In the genomic region with DNA sequence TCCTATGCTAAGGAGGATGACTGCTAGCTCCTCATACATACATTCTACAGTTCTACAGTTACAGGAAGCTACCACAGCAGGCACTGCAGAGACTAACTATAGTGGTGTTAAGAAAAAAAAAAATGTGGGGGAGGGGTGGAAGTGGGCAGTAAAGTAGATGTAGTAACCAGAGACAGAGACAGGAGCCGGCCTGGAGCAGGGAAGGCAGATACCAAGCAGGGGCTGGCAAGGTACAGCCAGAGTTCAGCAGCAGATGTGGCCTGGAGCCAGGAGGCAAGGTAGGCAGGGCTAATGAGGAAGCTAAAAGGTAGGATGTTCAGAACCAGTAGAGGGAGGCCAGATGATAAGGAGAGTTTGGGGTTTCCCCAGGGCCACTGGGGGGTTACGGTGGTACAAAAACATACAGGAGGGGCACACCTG, we compare ENCODE assay signal across 10 mouse cellular contexts. TPM values are rescaled to one million over a fixed set of nuclear protein-coding genes. Genes with fewer than 3 reads are reported as not detected.
A peak's percentile ranks its signal among the peaks of the same experiment; 100 is the strongest.
DNase-seq lines count a peak whose midpoint lies in the region; ATAC-seq and TF ChIP-seq lines count a peak whose summit lies in the region.
"Had no signal": no experiment of that assay in that cellular context is flagged by ENCODE, and none has a peak within 500 bp of the region (broad histone marks: within the 10 kb centered on the region; RNA-seq: fewer than 3 reads in every experiment).

No protein-coding gene starts in this region.

- no peaks in the 10 kb centered on the region for H3K9me3 ChIP-seq in megakaryocyte, embryonic 14.5 days
- H3K9me3 ChIP-seq: limb, embryonic 13.5 days had no signal

- TF ChIP-seq CTCF in cerebellum, adult 2 months (IDR thresholded peaks at IDR 0.05; ENCODE audit: borderline replicate concordance, insufficient read depth, low read depth, low read length) = no peak
- peak; percentile 13; the same call in 1 of the 2 replicates for TF ChIP-seq CTCF in layer of hippocampus, adult 2 months (conservative IDR thresholded peaks at IDR 0.05)

- peaks cover 30% of the 10 kb centered on the region for H3K4me1 ChIP-seq in cerebellum, adult 2 months (ENCODE audit: control insufficient read depth, insufficient read depth, low read length)
- H3K4me1 ChIP-seq in megakaryocyte, embryonic 14.5 days = peaks cover 58% of the 10 kb centered on the region

- TF ChIP-seq POLR2A in cerebellum, adult 2 months (IDR thresholded peaks at IDR 0.05; ENCODE audit: borderline replicate concordance, insufficient read depth, low read length) = no peak

- no peaks in the 10 kb centered on the region for H3K27me3 ChIP-seq in cerebellum, adult 2 months (ENCODE audit: control insufficient read depth, insufficient read depth, low read length)
- H3K27me3 ChIP-seq in megakaryocyte, embryonic 14.5 days (replicated peaks) = no peaks in the 10 kb centered on the region
- H3K27me3 ChIP-seq: limb, embryonic 13.5 days had no signal

- H3K36me3 ChIP-seq in megakaryocyte, embryonic 14.5 days (replicated peaks; ENCODE audit: low read length) = peaks cover 39% of the 10 kb centered on the region

- no peak for DNase-seq in cerebellum, adult 2 months
- DNase-seq in cerebellum, adult 8-10 months = no peak
- DNase-seq in layer of hippocampus, adult 2 months (ENCODE audit: low spot score in 2 of 2) = no peak
- DNase-seq in layer of hippocampus, adult 9-11 months = no peak
- DNase-seq in lung, postnatal 14 days = no peak

- H3K4me3 ChIP-seq in cerebellum, adult 2 months (replicated peaks; ENCODE audit: insufficient read depth, low read depth, low read length) = no peak overlapping the region
- H3K4me3 ChIP-seq in layer of hippocampus, adult 2 months = no peak overlapping the region
- H3K4me3 ChIP-seq in megakaryocyte, embryonic 14.5 days (replicated peaks) = peak overlapping the region; percentile 46
- H3K4me3 ChIP-seq: limb, embryonic 13.5 days had no signal

- 75% methylated on average over 2 of the region's 2 CpGs for WGBS in cerebellum, adult 2 months

- peak; percentile 70 for ATAC-seq in activated CD4-positive, CD25-positive, alpha-beta regulatory T cell, adult 4 months
- no peak for ATAC-seq in monocyte, adult 5-6 weeks (replicated peaks; ENCODE audit: insufficient number of reproducible peaks, low FRiP score, low TSS enrichment, poor library complexity, severe bottlenecking)
- ATAC-seq: midbrain, embryonic 16.5 days had no signal

- peak overlapping the region; percentile 84; the same call in 1 of the 2 replicates for H3K27ac ChIP-seq in cerebellum, adult 2 months (ENCODE audit: insufficient read depth, low read length)
- H3K27ac ChIP-seq in layer of hippocampus, adult 2 months = peak overlapping the region; percentile 96

RNA-seq across cellular contexts. Expression of a gene that starts 36.6 kb away (rescaled TPM):
- 5.7 and 5.9 TPM in 2 replicates for polyA plus RNA-seq in cerebellum, adult 2 months (2012; rRNA removed)
- total RNA-seq in layer of hippocampus, adult 2 months (2021) = 1 to 10 TPM; 8.9 to 9.7 TPM
- 10 to 100 TPM; 30.4 to 37.0 TPM for polyA plus RNA-seq in activated CD4-positive, CD25-positive, alpha-beta regulatory T cell, adult 4 months (2017; shearing (Covaris generic))
- polyA plus RNA-seq in megakaryocyte, embryonic 14.5 days (2012; ENCODE audit: insufficient read depth, low replicate concordance) = 6.0 and 12.6 TPM in 2 replicates
- total RNA-seq in monocyte, adult 5-6 weeks (2017) = 46.4 to 62.2 TPM (median 61.7 TPM) in 3 replicates
